Mouse (Mus musculus) embryonic fibroblast, embryonic 13.5 days (primary cell): ENCODE measurements around the gene Tgfbr1. TPM values are rescaled to one million over a fixed set of nuclear protein-coding genes. Genes with fewer than 3 reads are reported as not detected.

Source experiments
- H3K27ac ChIP-seq: 2 replicates; pipeline ENCODE4 v1.5.1; 2012; ENCODE audit warnings: low read length, control low read depth, inconsistent platforms; ENCODE audit not compliant: insufficient read depth
- H3K4me1 ChIP-seq: 2 replicates; pipeline ENCODE4 v1.6.1; 2011; ENCODE audit warnings: low read length; ENCODE audit not compliant: control insufficient read depth, insufficient read depth
- H3K4me3 ChIP-seq: 2 replicates; pipeline ENCODE4 v1.5.1; 2011; ENCODE audit warnings: mild to moderate bottlenecking, control low read depth, low read length; ENCODE audit not compliant: insufficient read depth
- CTCF ChIP-seq: IDR thresholded peaks from 2 replicates; pipeline ENCODE4 v1.5.1; 2011; ENCODE audit warnings: mild to moderate bottlenecking, control low read depth, low read length, moderate library complexity, borderline replicate concordance; ENCODE audit not compliant: insufficient read depth
- POLR2A ChIP-seq: IDR thresholded peaks from 2 replicates; pipeline ENCODE4 v1.6.1; 2011; ENCODE audit warnings: low read depth, mild to moderate bottlenecking, control low read depth, low read length, moderate library complexity
- polyA plus RNA-seq: library from polyadenylated mRNA; stranded (reverse); fragments of >200 nt; gene quantifications from 2 replicates; pipeline ENCODE4 v1.2.4, GENCODE M21; 2011; ENCODE audit warnings: low read depth; ENCODE audit not compliant: missing spikeins, insufficient read length

The Tgfbr1 gene
- polyA plus RNA-seq, 1 experiment, result 43.8 TPM

DNA sequence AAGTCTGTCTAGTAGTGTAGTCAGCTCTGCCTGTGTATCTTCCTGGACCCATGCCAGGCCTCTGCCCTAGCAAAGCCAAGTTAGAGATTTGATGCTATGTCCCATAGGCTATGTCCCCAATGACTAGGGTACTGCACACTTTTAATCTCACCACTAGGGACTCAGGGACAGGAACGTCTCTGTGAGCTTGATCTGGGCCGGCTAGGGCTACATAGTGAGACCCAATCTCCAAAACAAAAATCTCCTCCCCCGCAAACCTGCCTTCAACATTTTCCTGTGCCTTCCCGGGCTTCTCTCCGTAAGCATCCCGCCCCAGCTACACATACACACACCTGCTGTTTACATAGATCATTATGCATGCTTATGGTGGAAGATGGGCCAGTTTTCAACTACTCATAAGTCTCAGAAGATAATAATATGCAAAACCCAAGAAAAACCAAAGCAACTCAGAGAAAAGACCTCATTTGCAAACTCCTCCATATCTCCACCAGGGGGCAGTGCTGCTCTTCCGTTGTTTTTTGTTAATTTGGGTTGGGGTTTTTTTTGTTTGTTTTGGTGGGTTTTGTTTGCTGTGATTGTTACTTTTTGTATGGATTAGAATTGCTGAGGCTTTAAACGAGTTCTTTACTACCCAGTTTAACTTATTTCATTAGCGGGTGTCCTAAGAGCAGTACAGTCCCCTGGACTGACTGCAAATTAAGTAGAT lies 66.4 kb downstream of the Tgfbr1 start:
- Histone ChIP-seq H3K4me1 (no peaks in the 10 kb centered on the region), H3K27ac (no peak overlapping the region), H3K4me3 (no peak overlapping the region)
- TF ChIP-seq POLR2A (no peak), CTCF (no peak)

DNA sequence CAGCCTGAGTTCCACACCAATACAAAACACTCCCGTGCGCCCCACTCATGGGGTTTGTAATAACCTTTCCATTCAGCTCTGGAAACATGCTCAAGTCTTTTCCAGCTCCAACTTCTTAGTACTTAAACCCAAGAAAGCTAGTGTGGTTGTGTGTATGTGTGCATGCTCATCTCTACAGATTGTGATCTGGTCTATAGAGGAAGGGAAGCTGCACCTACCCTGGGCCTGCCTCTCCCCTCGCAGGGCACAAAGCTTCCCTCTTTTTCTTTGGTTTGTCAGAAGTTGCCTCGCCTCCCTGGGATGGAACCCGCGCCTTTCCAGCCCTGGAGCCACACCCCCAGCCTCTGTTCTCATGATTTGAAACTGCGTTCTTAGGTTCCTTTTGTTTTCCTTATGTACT lies 67.2 kb downstream of the Tgfbr1 start:
- no peak overlapping the region for H3K27ac ChIP-seq
- H3K4me3 ChIP-seq, result no peak overlapping the region
- no peaks in the 10 kb centered on the region for H3K4me1 ChIP-seq
- TF ChIP-seq CTCF (no peak), POLR2A (no peak)

DNA sequence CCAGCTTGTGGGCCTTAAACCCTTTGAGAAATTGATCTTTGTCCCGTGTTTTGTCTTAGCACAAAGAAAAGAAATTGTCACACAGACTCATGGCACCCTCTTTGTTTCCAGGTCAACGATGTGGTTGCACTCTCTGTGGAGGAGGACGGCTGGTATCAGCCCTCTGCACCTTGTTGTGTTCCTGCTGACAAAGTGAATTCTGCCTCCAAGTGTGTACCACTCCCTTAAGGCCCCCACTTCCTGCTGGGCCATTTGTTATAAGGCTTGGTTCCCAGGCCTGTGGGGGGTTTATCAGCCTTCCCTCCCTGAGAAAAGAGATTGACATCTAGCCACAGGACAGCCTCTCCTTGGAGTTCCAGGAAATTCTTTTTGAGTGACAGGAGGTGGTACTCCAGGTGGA lies 69.2 kb downstream of the Tgfbr1 start:
- Histone ChIP-seq H3K4me3 (no peak overlapping the region), H3K4me1 (no peaks in the 10 kb centered on the region), H3K27ac (no peak overlapping the region)
- TF ChIP-seq CTCF (no peak), POLR2A (no peak)

DNA sequence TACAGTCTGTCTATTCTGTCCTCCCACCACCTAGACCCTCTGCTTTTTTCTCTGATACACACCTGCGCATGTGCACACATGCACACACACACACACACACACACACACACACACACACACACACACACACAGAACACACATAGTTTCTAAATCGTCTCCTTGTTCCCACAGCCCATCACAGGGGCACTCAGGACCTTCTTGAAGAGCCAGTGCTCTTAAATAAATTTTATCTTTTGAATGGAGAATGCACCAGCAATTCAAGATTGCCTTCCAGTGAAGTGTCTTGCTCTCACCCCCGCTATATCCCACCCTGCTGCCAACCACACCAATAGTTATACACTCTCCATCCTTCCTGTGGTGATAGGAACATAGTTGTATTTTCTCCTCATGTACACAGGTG lies 69.9 kb downstream of the Tgfbr1 start:
- no peaks in the 10 kb centered on the region for H3K4me1 ChIP-seq
- no peak for TF ChIP-seq CTCF
- TF ChIP-seq POLR2A, result no peak
- no peak overlapping the region for H3K4me3 ChIP-seq
- H3K27ac ChIP-seq, result no peak overlapping the region

DNA sequence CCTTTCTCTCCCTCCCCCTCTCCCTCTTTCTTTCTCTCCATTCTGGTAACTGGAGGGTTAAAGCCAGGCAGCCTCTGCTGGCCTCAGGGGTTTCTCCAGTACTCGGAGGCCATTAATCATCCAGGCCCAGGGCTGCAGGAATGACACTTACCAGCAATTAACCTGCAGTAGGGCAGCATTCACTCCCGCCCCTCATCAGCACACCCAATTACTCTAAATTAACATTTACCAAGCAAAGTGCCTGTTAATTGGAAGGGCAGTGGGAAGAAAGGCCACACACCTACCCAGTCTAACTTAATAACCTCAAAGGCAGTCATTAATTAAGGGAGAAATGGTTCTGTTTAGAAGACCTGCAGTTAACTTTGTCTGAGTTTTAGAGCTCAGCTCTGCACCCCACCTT lies 71.4 kb downstream of the Tgfbr1 start:
- Histone ChIP-seq H3K27ac (no peak overlapping the region), H3K4me1 (no peaks in the 10 kb centered on the region), H3K4me3 (no peak overlapping the region)
- TF ChIP-seq CTCF (no peak), POLR2A (no peak)

DNA sequence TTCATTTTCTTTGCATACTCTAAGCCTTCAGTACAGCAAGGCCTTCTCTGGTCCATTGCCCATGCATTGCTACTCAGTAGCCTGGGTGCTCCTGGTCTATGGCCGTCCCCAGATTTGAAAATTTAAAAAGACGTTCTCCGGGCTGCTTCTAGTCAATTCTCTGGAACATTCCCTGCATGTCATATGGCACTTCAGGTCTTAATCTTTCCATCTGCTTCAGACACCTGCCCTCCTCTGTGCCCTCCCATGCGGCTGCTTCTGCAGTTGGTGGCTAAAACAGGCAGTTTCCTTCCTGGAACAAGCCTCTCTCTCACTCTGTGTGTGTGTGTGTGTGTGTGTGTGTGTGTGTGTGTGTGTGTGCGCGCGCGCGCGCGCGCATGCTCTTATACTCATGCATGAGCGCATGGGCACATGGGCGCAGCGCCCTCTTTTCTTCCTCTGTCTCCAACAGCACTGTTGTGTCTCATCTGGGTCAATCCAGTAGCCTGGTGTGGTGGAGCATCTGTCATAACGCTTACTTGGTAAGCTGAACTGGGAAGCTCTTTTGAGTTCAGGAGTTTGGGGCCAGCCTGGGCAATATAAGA lies 72.3 kb downstream of the Tgfbr1 start:
- TF ChIP-seq POLR2A, result no peak
- no peak for TF ChIP-seq CTCF
- H3K4me3 ChIP-seq, result no peak overlapping the region
- H3K27ac ChIP-seq, result no peak overlapping the region
- H3K4me1 ChIP-seq, result no peaks in the 10 kb centered on the region

DNA sequence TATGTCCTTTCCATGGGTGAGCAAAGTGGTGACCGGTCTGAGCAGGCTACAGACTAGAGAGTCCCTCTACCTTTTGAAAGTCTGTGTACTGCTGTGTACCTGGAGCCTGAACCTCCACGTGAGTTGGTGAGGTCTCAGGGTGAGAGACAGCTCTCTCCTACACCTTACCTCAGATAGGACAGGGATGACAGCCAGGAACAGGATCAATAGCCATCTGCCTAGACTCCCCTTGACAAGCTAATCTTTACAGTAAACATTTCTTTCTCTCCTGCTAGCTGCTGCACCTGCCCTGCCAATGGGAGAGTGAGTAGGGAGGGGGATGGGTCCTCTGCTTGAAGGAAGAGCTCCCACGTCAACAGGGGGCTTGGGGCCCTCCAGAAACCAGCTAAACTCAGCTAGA lies 74.6 kb downstream of the Tgfbr1 start:
- TF ChIP-seq CTCF (no peak), POLR2A (no peak)
- H3K4me3 ChIP-seq, result no peak overlapping the region
- H3K4me1 ChIP-seq, result no peaks in the 10 kb centered on the region
- no peak overlapping the region for H3K27ac ChIP-seq

DNA sequence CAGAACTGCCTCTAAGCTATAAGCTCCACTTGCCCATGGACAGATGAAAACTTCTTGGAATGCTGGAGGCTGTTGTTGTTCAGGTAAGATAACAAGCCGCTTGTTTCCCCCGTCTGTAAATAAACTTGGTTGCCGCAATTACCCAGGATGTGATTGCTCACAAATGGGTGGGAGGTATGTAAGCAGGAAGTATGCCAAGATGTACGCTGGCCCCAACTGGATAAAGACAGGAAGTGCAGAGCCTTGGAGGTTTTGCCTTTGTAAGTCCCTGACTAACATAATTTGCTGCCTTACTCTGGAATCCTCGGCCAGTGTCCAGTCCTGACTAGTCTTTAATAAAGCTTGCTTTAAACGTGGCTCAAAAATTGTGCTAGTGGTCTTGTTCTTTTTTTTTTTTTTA lies 77.5 kb downstream of the Tgfbr1 start:
- H3K4me3 ChIP-seq, result no peak overlapping the region
- H3K27ac ChIP-seq, result no peak overlapping the region
- TF ChIP-seq POLR2A (no peak), CTCF (no peak)
- no peaks in the 10 kb centered on the region for H3K4me1 ChIP-seq

DNA sequence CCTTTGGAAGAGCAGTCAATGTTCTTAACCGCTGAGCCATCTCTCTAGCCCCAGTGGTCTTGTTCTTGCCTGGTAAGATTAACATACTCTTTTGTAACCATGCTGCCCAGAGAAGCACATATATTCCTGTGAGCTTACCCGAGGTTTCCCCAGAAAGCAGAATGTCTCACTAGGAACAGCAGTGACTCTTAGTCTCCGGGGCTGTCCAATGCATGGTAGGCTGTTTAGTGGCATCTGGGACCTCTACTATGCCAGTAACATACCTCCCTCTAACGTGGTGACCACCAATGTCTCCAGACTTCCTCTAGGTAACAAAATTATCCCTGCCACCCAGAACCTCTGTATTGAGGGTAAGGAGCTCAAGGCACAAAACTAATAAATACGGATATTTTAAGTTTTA lies 78.1 kb downstream of the Tgfbr1 start:
- Histone ChIP-seq H3K27ac (no peak overlapping the region), H3K4me1 (no peaks in the 10 kb centered on the region), H3K4me3 (no peak overlapping the region)
- TF ChIP-seq CTCF, result no peak
- TF ChIP-seq POLR2A, result no peak

DNA sequence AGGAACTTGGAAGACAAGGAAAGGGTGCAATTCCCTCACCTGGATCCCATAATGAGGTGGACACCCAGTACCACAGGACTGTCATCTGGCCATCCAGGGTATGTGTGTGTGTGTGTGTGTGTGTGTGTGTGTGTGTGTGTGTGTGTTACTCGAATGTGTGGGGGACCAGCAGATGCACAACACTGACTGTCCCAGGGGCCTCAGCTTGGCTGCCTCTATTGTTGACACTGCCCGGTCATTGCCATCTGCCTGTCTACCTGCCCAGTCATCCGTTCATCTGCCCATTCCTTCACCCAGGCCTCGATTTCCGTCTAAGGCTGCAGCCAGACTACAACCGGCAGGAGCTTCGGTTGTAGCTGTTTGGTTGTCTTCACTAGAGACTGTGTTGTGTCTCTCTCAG lies 79.7 kb downstream of the Tgfbr1 start:
- no peak overlapping the region for H3K4me3 ChIP-seq
- no peak overlapping the region for H3K27ac ChIP-seq
- TF ChIP-seq POLR2A (no peak), CTCF (no peak)
- H3K4me1 ChIP-seq, result no peaks in the 10 kb centered on the region
